Mouse (Mus musculus) liver, adult 2 months (tissue): ENCODE results near the gene Tac2.

Experiments
- CTCF ChIP-seq: fragments of 200-500 bp; IDR thresholded peaks from 2 replicates; pipeline ENCODE4 v1.5.1; 2011; ENCODE audit warnings: low read depth, low read length, control low read depth
- POLR2A ChIP-seq: fragments of 200-500 bp; IDR thresholded peaks from 2 replicates; pipeline ENCODE4 v1.6.1; 2011; ENCODE audit warnings: low read length, control low read depth; ENCODE audit not compliant: insufficient read depth; ENCODE audit errors: extremely low read depth

DNA sequence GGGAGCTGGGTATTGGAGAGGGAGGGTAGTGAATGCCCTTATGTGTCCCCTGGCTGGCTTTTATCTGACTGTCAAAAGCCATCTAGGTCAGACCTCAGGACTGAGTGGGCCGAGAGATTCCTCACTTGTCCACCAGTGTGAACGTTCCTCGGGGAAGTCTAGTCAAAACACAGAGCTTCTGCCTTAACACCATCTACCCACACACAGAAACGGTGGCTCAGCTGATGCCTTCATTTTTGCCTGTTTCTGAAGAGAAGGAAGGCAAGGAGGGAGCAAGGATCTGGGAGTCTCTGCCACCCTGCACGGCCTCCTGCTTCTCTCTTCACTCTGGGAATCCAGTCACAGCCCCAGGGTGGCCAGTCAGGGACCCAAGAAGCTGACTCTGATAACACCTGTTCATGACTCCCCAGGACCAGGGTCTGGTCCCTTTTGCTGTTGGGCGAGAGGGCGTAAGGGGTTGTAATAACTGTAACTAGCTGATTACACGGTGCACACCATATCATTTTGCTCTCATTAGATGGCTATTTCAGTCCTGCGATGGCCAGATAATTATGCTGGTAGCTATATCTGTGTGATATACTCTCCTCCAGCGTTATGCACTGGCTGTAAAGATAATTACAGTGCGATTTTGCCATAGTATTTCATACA, 6.1 kb downstream of the Tac2 start:
- TF ChIP-seq POLR2A (no peak), CTCF (no peak)
